Mouse (Mus musculus) thymus, adult 2 months (tissue): ENCODE measurements around the gene Slc2a13. TPM values are rescaled to one million over a fixed set of nuclear protein-coding genes. Genes with fewer than 3 reads are reported as not detected.

Source experiments
- DNase-seq: peaks from one replicate; pipeline ENCODE4 v3.0.0; 2021
- H3K27ac ChIP-seq: fragments of 200-500 bp; 2 replicates; pipeline ENCODE4 v1.5.1; 2012; ENCODE audit warnings: low read length, control low read depth; ENCODE audit not compliant: control insufficient read depth, insufficient read depth
- H3K27me3 ChIP-seq: fragments of 200-500 bp; 2 replicates; pipeline ENCODE4 v1.6.1; 2012; ENCODE audit warnings: mild to moderate bottlenecking, low read length, moderate library complexity, mixed read lengths; ENCODE audit not compliant: control insufficient read depth, insufficient read depth
- H3K36me3 ChIP-seq: fragments of 200-500 bp; 2 replicates; pipeline ENCODE4 v1.6.1; 2012; ENCODE audit warnings: mild to moderate bottlenecking, low read length, moderate library complexity; ENCODE audit not compliant: control insufficient read depth, insufficient read depth
- H3K4me1 ChIP-seq: fragments of 200-500 bp; replicated peaks from 2 replicates; pipeline ENCODE4 v1.6.1; 2012; ENCODE audit warnings: low read length; ENCODE audit not compliant: control insufficient read depth, insufficient read depth
- H3K4me3 ChIP-seq: fragments of 200-500 bp; 2 replicates; pipeline ENCODE4 v1.5.1; 2012; ENCODE audit warnings: mild to moderate bottlenecking, low read length, control low read depth, moderate library complexity; ENCODE audit not compliant: control insufficient read depth, insufficient read depth
- CTCF ChIP-seq: fragments of 200-500 bp; IDR thresholded peaks from 2 replicates; pipeline ENCODE4 v1.5.1; 2012; ENCODE audit warnings: mild to moderate bottlenecking, control low read depth, low read length, moderate library complexity, borderline replicate concordance; ENCODE audit not compliant: control insufficient read depth, poor library complexity, insufficient read depth; ENCODE audit errors: extremely low read depth
- POLR2A ChIP-seq: fragments of 200-500 bp; IDR thresholded peaks from 2 replicates; pipeline ENCODE4 v1.6.1; 2012; ENCODE audit warnings: mild to moderate bottlenecking, low read length, control low read depth, moderate library complexity; ENCODE audit not compliant: control insufficient read depth, poor library complexity, insufficient read depth; ENCODE audit errors: extremely low read depth
- WGBS: fragments of 180-500 bp; shearing (Covaris S2); methylation state at CpG from one replicate; pipeline ENCODE4 v1.1.7; 2018; 5-methylcytosine and 5-hydroxymethylcytosine counted together
- polyA plus RNA-seq: library from polyadenylated mRNA; depleted of rRNA; stranded (reverse); fragments of >200 nt; gene quantifications from 2 replicates; pipeline ENCODE4 v1.2.3, GENCODE M21; 2012

The Slc2a13 gene
- polyA plus RNA-seq, 1 experiment = 0.42 TPM

DNA sequence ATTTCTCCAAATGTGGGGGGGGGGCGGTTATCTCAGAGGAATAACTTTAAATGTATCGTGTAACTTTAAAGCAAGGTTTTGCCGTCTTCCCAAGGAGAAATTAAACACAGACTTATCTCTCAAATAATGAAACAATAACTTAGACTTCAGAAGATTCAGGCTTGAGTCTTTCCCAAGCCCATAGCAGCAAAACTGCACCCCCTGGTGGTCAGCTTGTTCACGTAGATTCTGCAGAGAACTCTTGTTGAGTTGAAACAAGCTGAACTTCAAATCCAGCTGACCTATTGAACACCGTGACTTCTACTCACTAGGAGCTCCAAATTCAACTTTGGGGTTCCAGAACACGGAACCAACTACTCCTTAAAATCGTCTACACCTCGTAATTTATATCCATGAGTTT, 1.4 kb upstream of the Slc2a13 start:
- TF ChIP-seq CTCF (no peak), POLR2A (no peak)
- no peaks in the 10 kb centered on the region; the same call in 1 of the 2 replicates for H3K4me1 ChIP-seq
- DNase-seq = peak; percentile 65
- H3K27ac ChIP-seq = no peak overlapping the region
- peaks cover 5% of the 10 kb centered on the region; the same call in 1 of the 2 replicates for H3K27me3 ChIP-seq
- WGBS = 25% methylated on average over 8 of the region's 8 CpGs
- no peak overlapping the region for H3K4me3 ChIP-seq
- H3K36me3 ChIP-seq = no peaks in the 10 kb centered on the region

DNA sequence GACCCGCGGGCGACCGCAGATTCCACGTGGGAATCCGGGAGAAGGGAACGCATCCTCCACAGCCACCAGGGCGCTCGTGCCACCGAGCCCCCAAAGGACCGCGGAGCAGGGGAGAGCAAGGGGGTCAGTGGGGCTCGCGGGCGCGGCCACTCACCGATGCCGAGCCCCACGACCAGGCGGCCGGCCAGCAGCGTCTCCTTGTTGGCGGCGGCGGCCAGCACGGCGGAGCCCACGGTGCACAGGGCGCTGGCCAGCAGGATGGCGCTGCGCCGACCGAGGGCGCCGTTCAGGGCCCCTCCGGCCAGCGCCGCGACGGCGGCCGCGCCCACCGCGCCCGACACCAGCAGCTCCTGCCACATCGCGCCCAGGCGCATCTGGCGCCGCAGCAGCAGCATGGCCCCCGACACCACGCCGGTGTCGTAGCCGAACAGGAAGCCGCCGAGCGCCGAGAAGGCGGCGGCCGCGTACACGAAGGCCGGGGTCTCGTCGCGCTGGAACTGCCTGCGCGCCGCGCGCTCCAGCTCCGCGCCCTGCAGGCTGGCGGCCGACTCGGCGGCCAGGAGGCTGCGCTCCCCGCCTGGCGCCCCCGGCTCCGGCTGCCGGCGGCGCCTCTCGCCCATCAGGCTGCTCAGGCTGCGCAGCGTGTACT, 516 bp downstream of the Slc2a13 start:
- H3K27me3 ChIP-seq = peaks cover 5% of the 10 kb centered on the region; the same call in 1 of the 2 replicates
- peak overlapping the region; percentile 16 for H3K4me3 ChIP-seq
- peak; percentile 27 for DNase-seq
- under 1% methylated on average over 81 of the region's 91 CpGs for WGBS
- H3K4me1 ChIP-seq = no peaks in the 10 kb centered on the region; the same call in 1 of the 2 replicates
- no peaks in the 10 kb centered on the region for H3K36me3 ChIP-seq
- no peak overlapping the region for H3K27ac ChIP-seq
- TF ChIP-seq CTCF (no peak), POLR2A (no peak)

DNA sequence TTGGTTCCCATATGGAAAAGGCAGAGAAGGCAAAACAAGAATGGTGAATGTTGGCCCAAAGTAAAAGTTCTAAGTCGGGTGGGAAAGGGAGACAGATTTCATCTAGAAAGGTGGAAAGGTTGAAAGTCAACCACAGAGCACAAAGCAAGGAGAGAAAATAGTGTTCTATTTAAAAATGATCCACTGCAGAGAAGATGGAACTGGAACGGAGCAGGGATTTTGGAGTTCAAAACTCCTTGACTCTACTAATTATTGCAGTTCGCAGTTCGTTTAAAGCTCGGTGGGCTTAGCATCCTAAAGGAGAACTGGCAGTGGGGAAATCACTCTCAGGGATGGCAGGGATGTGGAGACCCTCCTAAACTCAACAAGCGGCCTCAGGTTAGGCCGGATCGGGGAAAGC, 1.1 kb downstream of the Slc2a13 start:
- WGBS = 22% methylated on average over 8 of the region's 8 CpGs
- H3K27me3 ChIP-seq = peaks cover 5% of the 10 kb centered on the region; the same call in 1 of the 2 replicates
- no peaks in the 10 kb centered on the region; the same call in 1 of the 2 replicates for H3K4me1 ChIP-seq
- DNase-seq = no peak
- TF ChIP-seq CTCF = no peak
- no peak for TF ChIP-seq POLR2A
- no peak overlapping the region for H3K27ac ChIP-seq
- H3K4me3 ChIP-seq = no peak overlapping the region
- H3K36me3 ChIP-seq = no peaks in the 10 kb centered on the region

DNA sequence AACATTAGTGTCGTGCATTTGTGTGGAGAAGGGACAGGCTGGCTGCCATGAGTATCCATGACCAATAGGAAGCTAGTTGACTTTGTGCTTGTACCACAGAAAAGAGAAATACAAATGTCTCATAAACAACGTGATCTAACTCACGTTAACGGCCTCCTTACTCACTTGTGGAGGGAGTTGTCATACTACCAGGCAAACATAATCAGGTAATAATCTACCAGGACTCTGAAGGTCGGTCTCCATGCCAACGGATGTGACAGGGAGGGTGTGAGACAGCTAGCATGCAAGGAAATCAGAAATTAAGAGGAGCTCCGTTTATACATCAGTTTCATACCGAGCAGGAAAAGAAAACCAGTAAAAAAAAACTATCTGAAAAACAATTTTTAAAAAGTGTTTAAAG, 6.3 kb downstream of the Slc2a13 start:
- 88% methylated on average over 8 of the region's 8 CpGs for WGBS
- no peak overlapping the region for H3K27ac ChIP-seq

DNA sequence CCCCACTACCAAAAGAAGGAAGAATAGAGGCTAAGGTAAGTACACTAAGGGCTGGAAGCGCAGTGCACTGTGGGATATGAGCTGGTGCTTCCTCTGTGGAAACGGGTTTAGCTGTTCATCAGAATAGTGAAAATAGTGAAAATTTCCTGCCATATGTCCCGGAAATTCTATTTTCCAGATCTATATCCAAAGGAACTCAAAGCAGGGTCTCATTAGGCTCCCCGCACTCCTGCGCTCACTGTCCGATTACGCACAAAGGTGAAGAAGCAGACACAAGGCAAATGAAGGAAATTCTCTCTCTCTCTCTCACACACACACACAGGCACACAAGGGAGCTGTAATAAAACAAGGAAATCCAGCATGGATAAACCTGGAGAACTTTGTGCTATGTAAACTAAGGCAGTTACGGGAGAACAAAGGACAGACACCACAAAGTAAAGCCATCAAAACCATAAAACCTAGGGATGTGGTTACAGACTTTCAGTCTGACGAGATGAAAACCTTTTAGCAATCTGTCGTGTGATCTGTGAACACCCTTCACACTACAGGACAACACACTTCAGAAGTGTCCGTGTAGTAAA, 7.9 kb downstream of the Slc2a13 start:
- Histone ChIP-seq H3K4me1 (no peaks in the 10 kb centered on the region), H3K27me3 (no peaks in the 10 kb centered on the region), H3K27ac (no peak overlapping the region), H3K36me3 (no peaks in the 10 kb centered on the region), H3K4me3 (no peak overlapping the region)
- TF ChIP-seq CTCF = no peak
- TF ChIP-seq POLR2A = no peak
- 87% methylated on average over 11 of the region's 11 CpGs for WGBS
- no peak for DNase-seq

More for the DNA sequence above, 6.3 kb downstream of the Slc2a13 start:
- Histone ChIP-seq H3K36me3 (no peaks in the 10 kb centered on the region), H3K4me3 (no peak overlapping the region), H3K27me3 (peaks cover 5% of the 10 kb centered on the region; the same call in 1 of the 2 replicates), H3K4me1 (no peaks in the 10 kb centered on the region)
- DNase-seq = no peak
- TF ChIP-seq CTCF (no peak), POLR2A (no peak)

DNA sequence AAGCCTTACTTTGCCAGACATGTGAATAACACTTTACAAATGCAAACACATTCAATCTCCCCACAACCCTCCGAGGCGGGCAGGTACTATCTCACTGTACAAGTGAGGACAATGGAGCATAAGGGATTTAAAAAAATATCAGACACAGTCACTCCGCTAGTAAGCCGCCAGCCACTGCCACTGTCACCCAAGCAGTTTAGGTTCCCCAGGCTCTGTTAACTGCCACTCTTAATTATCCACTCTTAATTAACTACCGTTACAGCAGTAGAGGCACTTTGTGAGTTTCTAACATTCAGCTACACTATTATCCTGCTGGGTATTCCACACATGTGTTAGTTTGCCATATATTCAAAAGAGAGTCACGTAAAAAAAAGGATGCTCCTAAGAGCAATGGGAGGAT, 11.3 kb downstream of the Slc2a13 start:
- 98% methylated on average over 6 of the region's 6 CpGs for WGBS

More for the DNA sequence above, 11.3 kb downstream of the Slc2a13 start:
- Histone ChIP-seq H3K4me1 (no peaks in the 10 kb centered on the region), H3K36me3 (no peaks in the 10 kb centered on the region), H3K27me3 (no peaks in the 10 kb centered on the region), H3K27ac (no peak overlapping the region), H3K4me3 (no peak overlapping the region)
- no peak for DNase-seq
- TF ChIP-seq CTCF (no peak), POLR2A (no peak)
